ENCODE assay signal across 17 mouse cellular contexts in the genomic region with DNA sequence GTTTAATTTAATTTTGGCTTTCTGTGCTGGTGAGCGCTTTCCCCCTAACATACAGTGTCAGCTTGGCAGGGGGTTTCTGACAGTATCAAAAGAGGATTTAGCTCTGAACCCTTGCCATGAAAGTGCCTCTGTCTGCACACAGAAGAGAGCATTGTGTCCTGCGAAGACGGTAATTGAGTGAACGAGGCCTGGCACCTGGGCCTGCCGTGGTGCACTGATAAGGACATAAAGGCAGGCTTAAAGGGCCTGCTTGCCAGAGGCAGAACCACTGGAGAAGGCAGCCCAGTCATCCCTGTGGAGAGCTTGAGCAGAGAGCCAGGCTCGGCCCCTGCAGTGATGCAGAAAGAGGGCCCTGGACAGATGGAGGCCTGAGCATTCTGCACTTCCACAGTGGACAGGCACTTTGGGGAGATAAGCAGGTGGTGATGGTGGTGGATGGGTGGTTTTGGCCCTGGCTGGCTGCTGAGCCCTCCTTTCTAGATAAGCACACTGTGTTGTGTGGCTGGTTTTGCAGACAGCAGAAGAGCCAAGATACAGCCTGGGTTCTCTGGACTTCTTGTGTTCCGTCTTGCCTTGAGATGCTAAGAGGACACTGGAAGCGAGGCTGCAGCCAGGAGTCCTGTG. TPM values are rescaled to one million over a fixed set of nuclear protein-coding genes. Genes with fewer than 3 reads are reported as not detected.
DNase-seq lines count a peak whose midpoint lies in the region; ATAC-seq and TF ChIP-seq lines count a peak whose summit lies in the region.
"Had no signal": no experiment of that assay in that cellular context is flagged by ENCODE, and none has a peak within 500 bp of the region (broad histone marks: within the 10 kb centered on the region; RNA-seq: fewer than 3 reads in every experiment).

No protein-coding gene starts in this region.

- no peak overlapping the region for H3K4me2 ChIP-seq in heart, embryonic 13.5 days
- no peak overlapping the region for H3K4me2 ChIP-seq in liver, embryonic 14.5 days (ENCODE audit: low read depth)
- no peak overlapping the region for H3K4me2 ChIP-seq in midbrain, postnatal 0 days (ENCODE audit: low read depth, low read length, poor library complexity, severe bottlenecking)
- no peak overlapping the region for H3K4me2 ChIP-seq in forebrain, embryonic 15.5 days (replicated peaks)
- H3K4me2 ChIP-seq: limb, embryonic 13.5 days had no signal

- no peaks in the 10 kb centered on the region for H3K36me3 ChIP-seq in heart, embryonic 13.5 days
- no peaks in the 10 kb centered on the region for H3K36me3 ChIP-seq in liver, embryonic 14.5 days (replicated peaks; ENCODE audit: control insufficient read depth, insufficient read depth, low read depth)
- H3K36me3 ChIP-seq in midbrain, postnatal 0 days (ENCODE audit: insufficient read depth, low read length), result no peaks in the 10 kb centered on the region
- H3K36me3 ChIP-seq in forebrain, embryonic 15.5 days, result no peaks in the 10 kb centered on the region
- H3K36me3 ChIP-seq: G1E; limb, embryonic 13.5 days had no signal

- no peak for DNase-seq in heart, postnatal 36 days
- DNase-seq in c-Kit-positive CD71-positive TER-119-negative erythroid progenitor cells, embryonic 14.5 days (ENCODE audit: low read depth), result peak; percentile 9
- no peak for DNase-seq in liver, embryonic 14.5 days (ENCODE audit: low read depth in 3 of 3, low spot score in 3 of 3)
- DNase-seq in midbrain, postnatal 0 days (ENCODE audit: low spot score), result peak; percentile 15
- no peak for DNase-seq in lung, postnatal 14 days
- DNase-seq: cerebellum, adult 8-10 months; gastrocnemius, postnatal 14 days; kidney, postnatal 10 days; right cerebral cortex, adult 18-20 months had no signal

- intact Hi-C loops in heart, postnatal 36 days (cut with DNase I), result no loop called here

- TF ChIP-seq EP300 in liver, embryonic 14.5 days (IDR thresholded peaks at IDR 0.05; ENCODE audit: low read depth), result 0 out of 2 replicates have a peak, but pooled peaks have one; percentile 38

- no peak overlapping the region for H3K4me3 ChIP-seq in heart, embryonic 13.5 days
- no peak overlapping the region for H3K4me3 ChIP-seq in liver, embryonic 14.5 days (ENCODE audit: insufficient read depth in 1 of 2, low read depth in 2 of 2, low read length in 2 of 2)
- H3K4me3 ChIP-seq in midbrain, postnatal 0 days (ENCODE audit: low read depth, low read length), result no peak overlapping the region
- H3K4me3 ChIP-seq in forebrain, embryonic 15.5 days, result no peak overlapping the region
- H3K4me3 ChIP-seq: limb, embryonic 13.5 days had no signal

- H3K27ac ChIP-seq in heart, embryonic 13.5 days (replicated peaks), result no peak overlapping the region
- no peak overlapping the region for H3K27ac ChIP-seq in liver, embryonic 14.5 days
- no peak overlapping the region for H3K27ac ChIP-seq in midbrain, postnatal 0 days (ENCODE audit: low read depth, low read length)
- H3K27ac ChIP-seq in forebrain, embryonic 15.5 days (replicated peaks), result no peak overlapping the region
- H3K27ac ChIP-seq: limb, embryonic 13.5 days had no signal

- peaks cover 11% of the 10 kb centered on the region for H3K27me3 ChIP-seq in heart, embryonic 13.5 days (replicated peaks)
- H3K27me3 ChIP-seq in liver, embryonic 14.5 days (ENCODE audit: control insufficient read depth, insufficient read depth, low read length), result no peaks in the 10 kb centered on the region
- no peaks in the 10 kb centered on the region; the same call in 1 of the 2 replicates for H3K27me3 ChIP-seq in midbrain, postnatal 0 days (ENCODE audit: insufficient read depth, low read length)
- H3K27me3 ChIP-seq in forebrain, embryonic 15.5 days, result no peaks in the 10 kb centered on the region

- H3K9ac ChIP-seq in heart, embryonic 13.5 days, result peak overlapping the region; percentile 14; the same call in 1 of the 2 replicates
- H3K9ac ChIP-seq in liver, embryonic 14.5 days (replicated peaks), result no peak overlapping the region
- H3K9ac ChIP-seq in midbrain, postnatal 0 days (replicated peaks; ENCODE audit: low read length, poor library complexity, severe bottlenecking), result no peak overlapping the region
- H3K9ac ChIP-seq in forebrain, embryonic 15.5 days (replicated peaks), result no peak overlapping the region
- H3K9ac ChIP-seq: limb, embryonic 13.5 days had no signal

- 35% methylated on average over 8 of the region's 8 CpGs for WGBS in heart, embryonic 13.5 days
- 29% methylated on average over 8 of the region's 8 CpGs for WGBS in liver, embryonic 14.5 days (ENCODE audit: insufficient replicate concordance)
- 34% methylated on average over 8 of the region's 8 CpGs for WGBS in midbrain, postnatal 0 days
- WGBS in forebrain, embryonic 15.5 days, result 34% methylated on average over 8 of the region's 8 CpGs

- H3K4me1 ChIP-seq in heart, embryonic 13.5 days, result peaks cover 25% of the 10 kb centered on the region
- H3K4me1 ChIP-seq in liver, embryonic 14.5 days (replicated peaks; ENCODE audit: control insufficient read depth in 2 of 2, insufficient read depth in 2 of 2, low read length in 1 of 2), result peaks cover 0 to 2% of the 10 kb centered on the region in 2 experiments; a peak in 1 of 4 replicates
- no peaks in the 10 kb centered on the region for H3K4me1 ChIP-seq in midbrain, postnatal 0 days (ENCODE audit: insufficient read depth, low read length)
- H3K4me1 ChIP-seq in forebrain, embryonic 15.5 days, result no peaks in the 10 kb centered on the region

- ATAC-seq in heart, embryonic 13.5 days (ENCODE audit: extremely low read depth, insufficient number of reproducible peaks, low FRiP score, low TSS enrichment), result no peak
- peak; percentile 72 for ATAC-seq in liver, embryonic 14.5 days (ENCODE audit: insufficient read depth)
- no peak for ATAC-seq in midbrain, postnatal 0 days (ENCODE audit: low FRiP score)
- no peak for ATAC-seq in forebrain, embryonic 15.5 days (replicated peaks)
- ATAC-seq: forebrain, embryonic 16.5 days; intestine, postnatal 0 days had no signal

- TF ChIP-seq CTCF in liver, embryonic 14.5 days (IDR thresholded peaks at IDR 0.05; ENCODE audit: low read depth), result no peak
- no peak for TF ChIP-seq CTCF in midbrain, postnatal 0 days (IDR thresholded peaks at IDR 0.05)

- no peaks in the 10 kb centered on the region for H3K9me3 ChIP-seq in heart, embryonic 13.5 days
- no peaks in the 10 kb centered on the region for H3K9me3 ChIP-seq in liver, embryonic 14.5 days (ENCODE audit: control insufficient read depth, low read length)
- H3K9me3 ChIP-seq in midbrain, postnatal 0 days (ENCODE audit: low read length), result no peaks in the 10 kb centered on the region
- H3K9me3 ChIP-seq in forebrain, embryonic 15.5 days, result no peaks in the 10 kb centered on the region
- H3K9me3 ChIP-seq: limb, embryonic 13.5 days had no signal

RNA-seq across cellular contexts. Expression of a gene that starts 36.3 kb away (rescaled TPM):
- polyA plus RNA-seq in heart, embryonic 13.5 days (2015; fragmentation: Nextera tagmentation; extraction: Ambion mirVana), result 12.8 and 14.6 TPM in 2 replicates
- 10 to 100 TPM; 30.0 to 41.2 TPM for total RNA-seq in heart, postnatal 36 days (2021)
- polyA plus RNA-seq in liver, embryonic 14.5 days (2012; rRNA removed), result 0.03 and 0.05 TPM in 2 replicates
- 0.04 TPM in 1 of 2 replicates, not detected in the other for polyA plus RNA-seq in liver, embryonic 14.5 days (2014; fragmentation: Nextera tagmentation; extraction: Ambion mirVana)
- 27.2 and 27.3 TPM in 2 replicates for total RNA-seq in midbrain, postnatal 0 days (2014; rRNA removed)
- polyA plus RNA-seq in midbrain, postnatal 0 days (2015; fragmentation: Nextera tagmentation; extraction: Ambion mirVana), result 10.6 and 13.4 TPM in 2 replicates
- polyA plus RNA-seq in forebrain, embryonic 15.5 days (2015; fragmentation: Nextera tagmentation; extraction: Ambion mirVana), result 1.6 TPM in 2 replicates
- total RNA-seq: hematopoietic stem cell, adult 5-6 weeks; monocyte, adult 5-6 weeks had no signal
- polyA plus RNA-seq: G1E had no signal

Comparison
In these comparisons a context has a peak if more than half of its experiments do, and no peak if none do; other contexts are left out.
1. DNase-seq: peak in c-Kit-positive CD71-positive TER-119-negative erythroid progenitor cells, embryonic 14.5 days (single experiment) and midbrain, postnatal 0 days (single experiment); none in heart, postnatal 36 days (0 of 2), liver, embryonic 14.5 days (0 of 3) and lung, postnatal 14 days (single experiment).